Mouse (Mus musculus) urinary bladder, postnatal 0 days (tissue): Measurements from ENCODE around the gene Zfp296. TPM values are rescaled to one million over a fixed set of nuclear protein-coding genes. Genes with fewer than 3 reads are reported as not detected.

Source experiments
- polyA plus RNA-seq: library from polyadenylated mRNA; unstranded; fragments of >200 nt; fragmentation: Nextera tagmentation; extraction: Ambion mirVana; gene quantifications from 2 replicates; pipeline ENCODE4 v1.2.1, GENCODE M21; 2015

Zfp296 gene
- polyA plus RNA-seq: 1.2 and 1.4 TPM in 2 replicates

GRCm38 (mm10) chr7:19577141-19577852, at the start of gene Zfp296, which contains the start of gene Gemin7:
Gene Zfp296 (plus strand): TSS chr7:19577287.
Gene Gemin7 (minus strand): TSS chr7:19577595.

GRCm38 (mm10) chr7:19562643-19563410, 14.3 kb upstream of the Zfp296 start, which contains the start of gene Ppp1r37:
Gene Ppp1r37 (minus strand): TSS chr7:19563076.

GRCm38 (mm10) chr7:19603849-19604605, 26.9 kb downstream of the Zfp296 start, which contains the start of gene Clasrp:
Gene Clasrp (minus strand): TSS chr7:19604486.

GRCm38 (mm10) chr7:19629361-19629734, 52.3 kb downstream of the Zfp296 start, which contains the start of gene Relb:
Gene Relb (minus strand): TSS chr7:19629438.

Other genes starting within 250 kb of the Zfp296 start
- gene Ercc1, start 232.5 kb upstream of the Zfp296 start, polyA plus RNA-seq: 48.3 and 53.8 TPM in 2 replicates
- gene Cd3eap, start 217.8 kb upstream of the Zfp296 start, polyA plus RNA-seq: 13.3 and 13.8 TPM in 2 replicates
- gene Ppp1r13l, start 217.5 kb upstream of the Zfp296 start, polyA plus RNA-seq: 9.7 and 11.9 TPM in 2 replicates
- 5.6 and 5.9 TPM in 2 replicates for gene Ercc2, start 195.3 kb upstream of the Zfp296 start, polyA plus RNA-seq
- 4.7 and 5.9 TPM in 2 replicates for gene Klc3, start 173.2 kb upstream of the Zfp296 start, polyA plus RNA-seq
- gene Ckm, start 172.5 kb upstream of the Zfp296 start, polyA plus RNA-seq: 875 and 934 TPM in 2 replicates
- 3.7 and 4.3 TPM in 2 replicates for gene Mark4, start 118.5 kb upstream of the Zfp296 start, polyA plus RNA-seq
- gene Exoc3l2, start 114.0 kb upstream of the Zfp296 start, polyA plus RNA-seq: 0.29 and 0.47 TPM in 2 replicates
- 1.5 and 2.0 TPM in 2 replicates for gene Bloc1s3, start 68.9 kb upstream of the Zfp296 start, polyA plus RNA-seq
- gene Trappc6a, start 68.9 kb upstream of the Zfp296 start, polyA plus RNA-seq: 82.5 and 88.1 TPM in 2 replicates
- 0.27 and 0.49 TPM in 2 replicates for gene Nkpd1, start 59.4 kb upstream of the Zfp296 start, polyA plus RNA-seq
- gene Ppp1r37, start 14.2 kb upstream of the Zfp296 start, polyA plus RNA-seq: 16.1 and 16.9 TPM in 2 replicates
- 152 and 153 TPM in 2 replicates for gene Gemin7, start 308 bp downstream of the Zfp296 start, polyA plus RNA-seq
- gene Clasrp, start 27.2 kb downstream of the Zfp296 start, polyA plus RNA-seq: 21.5 and 24.3 TPM in 2 replicates
- 19.2 TPM in 2 replicates for gene Relb, start 52.2 kb downstream of the Zfp296 start, polyA plus RNA-seq
- gene Clptm1, start 87.7 kb downstream of the Zfp296 start, polyA plus RNA-seq: 49.8 and 51.7 TPM in 2 replicates
- gene Apoc2, start 100.7 kb downstream of the Zfp296 start, polyA plus RNA-seq: 4.0 and 26.9 TPM in 2 replicates
- not detected in 2 replicates for gene Gm44805, start 104.1 kb downstream of the Zfp296 start, polyA plus RNA-seq
- gene Apoc4, start 104.2 kb downstream of the Zfp296 start, polyA plus RNA-seq: 2.9 and 3.0 TPM in 2 replicates
- gene Apoc1, start 115.4 kb downstream of the Zfp296 start, polyA plus RNA-seq: 54.6 and 118 TPM in 2 replicates
- gene Apoe, start 121.9 kb downstream of the Zfp296 start, polyA plus RNA-seq: 475 and 2,164 TPM in 2 replicates
- 77.1 and 79.8 TPM in 2 replicates for gene Tomm40, start 138.2 kb downstream of the Zfp296 start, polyA plus RNA-seq
- 55.1 and 55.3 TPM in 2 replicates for gene Nectin2, start 173.2 kb downstream of the Zfp296 start, polyA plus RNA-seq
- gene Bcam, start 193.7 kb downstream of the Zfp296 start, polyA plus RNA-seq: 135 and 139 TPM in 2 replicates
- 16.4 and 17.5 TPM in 2 replicates for gene Cblc, start 219.5 kb downstream of the Zfp296 start, polyA plus RNA-seq
- 8.0 and 8.4 TPM in 2 replicates for gene Bcl3, start 245.5 kb downstream of the Zfp296 start, polyA plus RNA-seq